Mouse (Mus musculus) 3T3-L1 (cell line): ENCODE measurements around the gene Hemk1.

Source experiments
- DNase-seq: peaks from one replicate; pipeline ENCODE4 v3.0.0-alpha.2; 2015; ENCODE audit warnings: low read depth, low spot score

The Hemk1 gene

DNA sequence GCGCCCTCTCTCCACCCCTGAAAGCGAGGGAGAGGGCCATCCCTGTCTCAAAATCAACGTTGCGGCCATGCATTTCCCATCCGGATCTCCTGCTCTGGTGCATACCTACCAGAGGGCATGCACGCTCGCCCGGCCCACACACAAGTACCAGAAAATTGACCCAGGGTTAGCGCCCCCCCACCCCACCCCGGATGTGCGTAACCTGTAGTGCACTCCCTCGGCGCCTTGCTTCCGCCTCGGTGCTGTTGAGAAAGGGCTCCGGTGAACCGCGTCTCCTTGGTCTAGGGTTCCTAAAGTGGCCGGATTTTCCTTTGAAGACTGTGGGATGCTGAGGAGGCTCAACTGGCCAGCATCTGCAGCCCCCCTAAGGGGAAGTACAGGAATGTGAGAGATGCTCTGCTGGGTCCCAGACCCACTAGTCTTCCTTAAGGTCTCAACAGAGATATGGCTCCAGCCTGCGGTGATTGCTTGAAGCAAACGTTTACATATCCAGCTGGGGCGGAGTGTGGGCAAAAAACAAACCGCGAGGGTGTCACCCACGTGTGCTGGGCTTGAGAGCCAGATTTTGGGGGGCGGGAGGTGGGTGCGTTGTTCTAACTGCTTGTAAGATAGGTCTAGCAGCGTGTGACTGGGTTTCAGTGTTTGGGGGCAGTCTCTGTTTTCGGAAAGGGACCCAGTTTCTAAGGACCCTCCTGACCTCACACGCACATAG, at the start of gene Hemk1:
TSS of gene Hemk1 (minus strand) at position 179 of the 712 bp plus-strand sequence.
- peak; percentile 80 for DNase-seq

GRCm38 (mm10) chr9:107387708-107388107, 49.6 kb upstream of the Hemk1 start:
- DNase-seq, result no peak

- DNase-seq, result no peak
Measured at GRCm38 (mm10) chr9:107386722-107387121, 48.6 kb upstream of the Hemk1 start.

DNA sequence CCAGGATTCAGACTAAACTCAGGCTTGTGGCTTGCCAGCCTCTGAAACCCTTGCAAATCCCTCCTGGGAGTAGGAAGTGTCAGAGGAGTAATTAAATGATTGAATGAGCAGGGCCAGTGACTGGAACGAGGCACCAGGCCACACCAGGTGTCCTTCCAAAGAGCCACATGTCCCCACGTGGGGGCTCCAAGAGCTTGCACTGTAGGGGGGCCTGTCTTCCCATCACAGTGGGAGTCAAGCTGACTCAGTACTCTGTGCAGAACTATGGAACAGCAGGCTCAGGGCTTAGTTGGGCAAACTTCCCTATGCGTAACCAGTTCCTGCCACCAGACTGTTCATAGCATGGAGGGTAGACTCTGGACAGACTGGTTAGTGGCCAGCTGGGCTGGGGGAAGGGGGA, 46.2 kb upstream of the Hemk1 start:
- no peak for DNase-seq

DNA sequence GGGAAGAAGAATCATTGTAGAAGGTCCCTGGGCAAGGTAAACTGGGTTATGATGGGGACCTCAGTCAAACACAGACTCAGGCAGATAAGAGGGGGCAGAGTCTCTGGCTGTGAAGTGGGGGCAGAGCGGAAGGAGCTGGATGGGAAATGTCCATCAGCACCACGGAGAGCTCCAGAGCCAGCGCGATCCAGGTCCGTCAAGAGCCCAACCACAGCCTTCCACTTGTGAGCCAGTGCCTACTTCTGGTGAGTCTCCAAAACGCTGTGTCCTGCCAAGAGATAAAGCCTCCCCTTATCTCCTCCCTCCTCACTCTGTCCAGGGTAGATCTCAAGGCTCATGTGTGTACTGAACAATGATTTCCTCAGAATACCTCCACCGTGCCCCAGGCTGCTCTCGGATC, 43.6 kb upstream of the Hemk1 start:
- peak; percentile 33 for DNase-seq

DNA sequence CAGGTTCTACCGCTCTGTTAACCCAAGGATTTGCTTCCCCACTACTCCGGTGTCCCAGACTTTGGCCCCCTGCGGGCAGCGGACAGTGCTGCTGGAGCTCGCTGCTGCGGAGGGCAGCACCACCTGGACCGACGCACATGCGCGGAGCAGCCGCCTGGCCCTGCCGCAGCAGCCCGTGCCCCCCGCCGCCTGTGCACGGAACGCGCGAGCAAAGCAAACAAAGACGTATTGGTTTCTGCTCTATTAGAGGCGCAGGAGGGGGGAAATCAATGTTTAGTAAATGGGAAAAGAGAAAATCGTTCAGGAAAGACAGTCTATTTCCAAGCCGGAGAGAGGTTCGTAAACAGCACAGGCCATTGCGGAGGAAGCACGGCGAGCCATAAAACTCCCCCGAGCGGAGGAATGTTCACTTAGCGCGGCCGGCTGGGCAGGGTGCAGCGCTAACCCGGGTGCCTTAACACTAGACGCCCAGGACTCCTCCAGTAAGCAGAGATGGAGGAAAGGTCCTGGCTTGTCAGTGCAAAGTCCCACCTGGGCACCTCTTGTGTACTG, 39.9 kb upstream of the Hemk1 start:
- DNase-seq, result no peak

- no peak for DNase-seq
Measured at GRCm38 (mm10) chr9:107375451-107375850, 37.3 kb upstream of the Hemk1 start.

GRCm38 (mm10) chr9:107374623-107375022, 36.5 kb upstream of the Hemk1 start:
- DNase-seq, result peak; percentile 30

DNA sequence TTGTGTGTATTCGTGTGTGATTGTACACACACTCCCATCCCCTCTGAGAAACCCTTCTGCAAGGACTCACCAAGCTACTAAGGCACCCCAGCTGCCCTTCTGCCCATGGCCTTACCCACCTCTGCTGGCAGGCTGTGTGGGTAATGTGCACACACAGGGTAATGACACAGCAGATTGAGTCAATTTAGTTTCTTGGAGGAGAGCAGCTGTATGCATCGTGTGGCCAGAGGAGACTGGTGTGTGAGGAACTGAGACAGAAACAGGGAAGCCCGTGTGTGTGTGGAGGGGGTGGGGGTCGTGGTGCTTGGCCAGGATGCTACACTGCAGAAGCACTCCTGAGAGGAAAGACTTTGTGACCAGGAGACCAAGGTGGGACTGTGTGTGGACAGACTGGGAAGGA, 34.3 kb upstream of the Hemk1 start:
- DNase-seq, result no peak

DNA sequence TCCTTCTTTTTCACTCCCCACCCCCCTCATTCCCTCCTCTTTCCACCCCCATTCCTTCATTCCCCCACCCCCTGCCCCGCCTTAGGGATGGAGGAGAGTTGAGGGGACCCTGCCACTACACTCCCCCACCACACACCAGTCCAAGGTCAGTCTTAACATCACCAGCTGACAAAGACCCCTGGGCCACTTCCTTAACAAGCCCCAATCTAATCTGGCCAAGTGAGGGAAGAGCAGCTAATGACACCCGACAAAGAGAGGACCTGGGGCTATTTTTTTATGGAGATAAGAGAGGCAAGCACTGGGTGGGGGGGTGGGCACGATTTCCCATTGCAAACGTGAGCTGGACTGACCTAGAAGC, 31.9 kb upstream of the Hemk1 start:
- DNase-seq, result no peak

DNA sequence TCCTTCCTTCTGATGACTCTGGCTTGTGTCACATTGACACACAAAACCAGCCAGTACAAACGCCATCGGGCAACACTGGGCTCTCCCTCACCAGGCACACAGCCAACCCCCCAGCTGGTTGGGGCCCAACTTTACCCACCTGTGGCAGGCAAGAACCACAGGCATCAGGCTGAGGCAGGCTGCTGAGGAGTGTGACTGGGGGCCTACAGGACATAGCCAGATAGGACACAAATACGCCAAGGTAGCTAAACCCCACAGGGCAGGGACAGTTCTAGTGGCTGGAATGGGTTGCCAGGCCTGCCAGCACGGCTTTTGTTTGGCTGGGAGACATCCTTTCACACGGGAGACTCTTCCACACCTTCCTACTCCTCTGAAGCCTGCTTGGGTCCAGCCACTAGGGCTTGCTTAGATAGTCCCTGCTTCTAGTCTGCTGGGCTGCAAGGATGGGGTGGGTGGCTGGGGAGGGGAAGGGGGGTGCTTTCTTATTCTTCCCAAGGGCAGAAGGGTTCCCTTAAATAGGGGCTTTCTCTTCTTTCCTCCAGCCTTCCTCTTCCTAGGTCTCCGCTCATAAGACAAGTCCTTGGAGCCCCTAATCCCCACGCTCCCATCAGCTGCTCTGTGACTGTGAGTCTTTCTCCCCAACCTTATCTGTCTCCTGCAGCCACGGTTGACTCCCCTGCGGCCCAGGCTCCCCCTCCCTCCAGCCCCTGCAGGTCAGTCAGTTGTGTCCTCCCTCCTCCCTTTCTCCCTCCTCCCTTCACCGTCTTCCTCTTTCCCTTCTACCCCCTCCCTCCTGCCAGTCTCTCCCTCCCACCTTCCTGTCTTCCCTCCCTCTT, 31.3 kb upstream of the Hemk1 start:
- no peak for DNase-seq

- no peak for DNase-seq
Measured at GRCm38 (mm10) chr9:107368302-107368701, 30.2 kb upstream of the Hemk1 start.

- DNase-seq, result peak; percentile 75
Measured at GRCm38 (mm10) chr9:107366644-107367043, 28.5 kb upstream of the Hemk1 start.

DNA sequence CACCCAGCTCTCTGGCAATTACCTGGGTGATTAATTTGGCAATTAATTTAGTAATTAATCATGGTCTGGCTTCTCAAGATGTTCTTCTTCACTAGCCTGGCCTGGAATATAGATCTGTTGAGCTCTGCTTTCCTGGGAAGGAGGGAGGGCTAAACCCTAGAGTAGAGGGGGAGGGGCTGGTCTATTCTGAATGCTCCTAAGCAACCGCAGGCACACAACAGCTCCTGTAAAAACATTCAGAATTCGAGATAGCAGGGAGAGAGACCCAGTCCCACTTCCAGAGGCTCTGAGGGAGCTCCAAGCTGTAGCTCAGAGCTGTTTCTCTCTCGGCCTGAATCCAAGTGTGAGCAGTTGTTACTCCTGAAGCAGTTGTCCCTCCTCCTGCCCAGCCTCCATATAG, 22.8 kb upstream of the Hemk1 start:
- DNase-seq, result no peak

- DNase-seq, result peak; percentile 85
Measured at GRCm38 (mm10) chr9:107357651-107358050, 19.5 kb upstream of the Hemk1 start.

DNA sequence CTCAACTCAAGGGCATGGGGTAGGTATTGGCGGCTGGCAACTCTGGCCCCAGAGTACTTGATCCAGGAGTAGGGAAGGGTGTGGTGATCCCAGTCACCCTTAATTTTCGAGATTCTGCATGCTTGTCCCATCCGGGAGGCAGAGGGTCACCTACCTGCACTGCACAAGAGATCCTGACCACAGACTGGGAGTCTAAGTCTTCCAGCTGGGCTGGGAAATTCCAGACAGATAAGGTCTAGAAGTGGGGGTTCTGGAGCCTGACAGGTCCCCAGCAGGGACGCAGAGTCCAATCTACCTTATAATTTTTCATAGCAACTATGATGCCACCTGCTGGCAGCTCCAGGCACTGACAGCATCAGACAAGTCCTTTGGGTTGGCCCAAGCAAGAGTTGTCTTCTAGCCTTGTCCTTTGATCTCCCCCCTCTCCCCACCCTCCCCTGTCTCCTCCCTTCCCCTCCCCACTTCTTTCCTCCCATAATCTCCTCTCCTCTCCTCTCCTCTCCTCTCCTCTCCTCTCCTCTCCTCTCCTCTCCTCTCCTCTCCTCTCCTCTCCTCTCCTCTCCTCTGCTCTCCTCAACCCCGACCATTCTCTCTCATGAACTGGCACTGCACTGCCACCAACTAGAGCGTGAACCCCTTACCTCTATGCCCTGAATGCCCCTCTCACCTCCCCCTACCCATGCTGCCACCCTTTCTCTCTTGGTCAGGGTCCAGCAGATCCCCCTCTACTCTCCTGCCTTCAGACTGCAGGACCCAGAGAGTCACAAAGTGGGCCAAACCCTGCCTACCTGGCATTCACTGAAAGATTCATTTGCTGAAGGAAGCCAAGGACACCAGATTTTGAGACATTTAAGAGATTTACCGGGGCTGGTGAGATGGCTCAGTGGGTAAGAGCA, 18.0 kb upstream of the Hemk1 start:
- peak; percentile 73 for DNase-seq

DNA sequence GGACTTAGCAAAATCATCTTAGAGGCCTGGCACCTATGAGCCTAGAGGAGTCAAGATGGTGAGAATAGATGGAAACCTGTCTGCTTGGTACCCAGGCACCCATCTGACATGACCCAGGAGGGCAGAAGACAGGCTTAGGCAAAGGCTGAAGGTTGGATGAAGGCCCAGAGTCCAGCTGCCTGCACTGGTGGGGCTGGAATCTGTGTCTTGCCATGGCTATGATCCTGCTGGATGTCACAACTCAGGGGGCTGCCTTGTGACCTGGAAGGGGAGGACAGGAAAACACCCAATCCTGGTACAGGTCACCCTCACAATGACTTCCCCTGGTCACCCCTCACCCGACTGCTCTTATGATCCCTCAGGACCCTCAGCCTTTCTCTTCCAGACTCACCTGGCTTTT, 16.7 kb upstream of the Hemk1 start:
- no peak for DNase-seq

DNA sequence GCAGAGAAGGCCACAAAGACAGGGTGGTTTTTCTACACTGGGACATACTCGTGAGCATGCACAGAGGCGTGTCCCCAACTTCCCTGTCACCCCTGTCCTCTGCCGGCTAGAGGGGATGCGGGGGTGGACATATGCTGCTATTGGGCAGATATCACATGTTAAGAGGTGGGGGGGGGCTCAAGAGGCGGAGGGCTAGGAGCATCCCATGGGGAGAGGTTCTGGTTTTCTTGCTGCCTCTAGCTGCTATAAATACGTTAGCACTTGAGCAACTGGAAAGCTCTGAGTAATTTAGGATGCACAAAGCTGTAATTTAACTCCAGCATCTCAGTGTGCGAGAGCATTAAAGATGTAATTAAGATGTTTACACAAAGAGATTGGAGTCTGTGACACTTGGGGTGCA, 11.2 kb upstream of the Hemk1 start:
- DNase-seq, result no peak

DNA sequence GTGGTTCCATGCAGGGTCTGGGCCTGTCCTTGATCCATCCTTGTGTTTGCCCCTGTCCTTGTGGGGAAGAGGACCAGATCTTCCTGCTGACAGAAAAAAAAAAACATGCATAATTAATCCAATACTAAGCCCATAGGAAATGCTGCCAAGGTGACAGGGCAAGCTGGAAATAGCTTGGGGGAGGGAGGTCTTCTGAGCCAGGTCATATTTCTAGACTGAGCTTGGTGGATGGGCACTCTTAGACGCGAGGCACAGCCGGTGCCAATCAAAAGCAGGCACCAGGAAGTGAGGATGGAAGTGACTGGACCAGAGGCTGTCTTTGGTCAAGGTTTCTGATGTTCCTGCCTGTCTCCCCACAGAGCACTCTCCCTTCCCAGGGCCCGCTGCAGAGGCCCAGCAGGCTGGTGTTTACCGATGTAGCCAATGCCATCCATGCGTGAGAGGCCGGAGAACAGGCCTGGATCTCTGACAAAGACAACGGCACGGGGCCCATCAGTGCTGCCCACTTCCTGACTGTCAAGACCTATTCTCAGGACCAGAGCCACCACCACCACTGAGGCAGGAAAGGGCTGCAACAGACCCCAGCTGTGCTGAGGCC, 9.5 kb upstream of the Hemk1 start:
- DNase-seq, result no peak

DNA sequence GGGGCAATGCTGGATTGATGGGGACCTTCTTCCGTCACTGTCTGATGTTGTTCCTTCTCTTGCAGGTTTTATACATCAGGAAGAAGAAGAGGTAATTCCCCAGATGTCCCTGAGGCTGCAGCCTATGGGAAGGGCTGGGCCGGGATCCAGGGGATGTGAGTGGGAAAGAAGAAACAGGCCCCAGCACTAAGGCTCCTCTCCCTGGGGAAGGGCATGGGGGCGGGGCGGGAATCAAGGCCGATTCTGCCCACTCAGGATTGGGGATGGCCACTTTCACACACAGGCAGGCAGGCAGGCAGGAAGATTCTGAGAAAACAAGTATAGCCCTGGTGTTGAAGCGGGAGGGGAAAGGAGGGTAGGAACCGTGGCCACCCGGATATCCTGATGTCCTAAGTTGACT, 7.9 kb upstream of the Hemk1 start:
- DNase-seq, result no peak

- no peak for DNase-seq
Measured at GRCm38 (mm10) chr9:107344027-107344426, 5.9 kb upstream of the Hemk1 start.
